Mouse (Mus musculus): ENCODE results near the gene Mrpl37. TPM values are rescaled to one million over a fixed set of nuclear protein-coding genes. Genes with fewer than 3 reads are reported as not detected.

The Mrpl37 gene
- total RNA-seq, 2 experiments from 2014 or later: 89.9 to 90.5 TPM

- intact Hi-C loops (cut with DNase I): no loop called here
Measured at GRCm38 (mm10) chr4:107072343-107072742, 5.7 kb upstream of the Mrpl37 start.

DNA sequence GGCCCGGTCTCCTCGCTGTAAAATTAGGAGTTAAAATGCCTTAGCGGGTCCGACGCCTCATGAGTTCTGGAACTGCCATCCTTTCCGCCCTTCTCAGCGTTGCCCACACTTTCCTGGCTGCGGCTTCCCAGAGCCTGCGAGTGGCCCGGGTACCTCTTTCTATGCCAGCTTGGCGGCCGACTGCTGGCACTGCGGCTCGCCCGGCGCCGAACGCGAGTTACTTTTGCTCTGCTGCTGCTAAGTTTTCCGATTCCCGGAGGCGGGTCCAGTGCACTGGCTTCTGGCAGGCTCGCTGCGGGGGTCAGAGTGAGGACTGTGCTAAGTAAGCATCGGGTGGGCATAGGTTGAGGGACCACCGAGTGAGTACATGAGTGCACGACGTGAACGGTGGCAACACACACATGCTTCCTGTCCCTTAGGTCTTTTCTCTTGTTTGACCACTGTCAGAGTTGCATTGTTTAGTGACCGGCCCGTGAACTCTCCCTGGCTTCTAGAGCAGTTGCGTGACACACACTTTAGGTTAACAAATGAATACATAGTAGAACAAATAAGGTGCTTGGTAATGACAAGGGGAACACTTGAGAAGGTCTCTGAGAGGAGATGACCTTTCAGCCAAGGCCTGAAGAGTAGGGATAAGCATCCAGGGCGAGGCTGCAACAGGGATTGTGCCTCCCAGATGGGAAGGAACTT is 628 bp upstream of the Mrpl37 start:
- intact Hi-C loops (cut with DNase I): loop anchor here (5.0 kb wide), 2 partner anchors 50 to 160 kb away; no protein-coding TSS in a partner anchor
- no peak for DNase-seq

More at GRCm38 (mm10) chr4:107072343-107072742, 5.7 kb upstream of the Mrpl37 start:
- DNase-seq: no peak

- no peak for DNase-seq
- intact Hi-C loops (cut with DNase I): loop anchor here (5.0 kb wide), 2 partner anchors 47 to 157 kb away; no protein-coding TSS in a partner anchor
Measured at GRCm38 (mm10) chr4:107064394-107065098, 2.1 kb downstream of the Mrpl37 start.

GRCm38 (mm10) chr4:107063214-107063613 is 3.5 kb downstream of the Mrpl37 start:
- intact Hi-C loops (cut with DNase I): no loop called here
- DNase-seq: no peak

- intact Hi-C loops (cut with DNase I): no loop called here
Measured at GRCm38 (mm10) chr4:107061560-107061959, 5.1 kb downstream of the Mrpl37 start.

GRCm38 (mm10) chr4:107058781-107059180 is 7.9 kb downstream of the Mrpl37 start:
- intact Hi-C loops (cut with DNase I): no loop called here
- DNase-seq: no peak

More at GRCm38 (mm10) chr4:107061560-107061959, 5.1 kb downstream of the Mrpl37 start:
- no peak for DNase-seq

DNA sequence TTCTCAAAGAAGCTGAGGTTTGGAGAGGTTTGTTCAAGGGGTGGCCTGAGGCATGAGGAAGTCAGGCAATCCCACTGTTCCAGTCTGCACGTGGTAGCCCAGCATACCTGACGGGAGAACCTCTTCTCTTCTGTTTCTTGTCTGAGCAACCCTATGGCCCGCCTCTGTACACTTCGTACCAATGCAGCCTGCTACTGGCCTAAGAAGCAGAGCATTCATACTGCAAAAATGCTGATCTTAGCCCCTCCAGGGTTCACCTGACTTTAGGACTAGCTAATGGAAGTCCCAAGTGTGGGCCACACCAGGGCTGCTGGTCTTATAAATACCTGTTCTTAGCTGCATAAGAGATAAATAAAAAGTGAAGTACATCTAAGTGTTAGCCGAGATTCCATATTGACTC is 8.3 kb downstream of the Mrpl37 start:
- DNase-seq: no peak
- intact Hi-C loops (cut with DNase I): no loop called here

DNA sequence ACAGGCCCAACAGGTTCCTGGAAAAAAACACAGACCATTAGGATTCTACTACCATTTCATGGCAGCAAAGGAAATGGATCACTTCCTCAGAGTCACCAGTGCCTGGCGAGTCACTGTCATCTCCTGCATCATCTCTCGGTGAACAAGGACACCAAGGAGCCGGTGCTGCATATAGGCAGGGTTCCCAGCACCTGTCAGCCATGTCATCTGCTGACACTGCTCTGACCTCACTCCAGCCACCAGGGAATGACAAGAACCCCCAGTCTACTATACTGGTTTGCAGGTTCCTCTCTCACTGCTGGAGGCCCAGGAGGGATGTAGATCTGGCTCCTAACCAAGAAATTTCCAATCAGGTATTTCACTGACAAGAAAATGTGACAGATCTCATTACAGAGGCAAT is 10.6 kb downstream of the Mrpl37 start:
- no peak for DNase-seq

DNA sequence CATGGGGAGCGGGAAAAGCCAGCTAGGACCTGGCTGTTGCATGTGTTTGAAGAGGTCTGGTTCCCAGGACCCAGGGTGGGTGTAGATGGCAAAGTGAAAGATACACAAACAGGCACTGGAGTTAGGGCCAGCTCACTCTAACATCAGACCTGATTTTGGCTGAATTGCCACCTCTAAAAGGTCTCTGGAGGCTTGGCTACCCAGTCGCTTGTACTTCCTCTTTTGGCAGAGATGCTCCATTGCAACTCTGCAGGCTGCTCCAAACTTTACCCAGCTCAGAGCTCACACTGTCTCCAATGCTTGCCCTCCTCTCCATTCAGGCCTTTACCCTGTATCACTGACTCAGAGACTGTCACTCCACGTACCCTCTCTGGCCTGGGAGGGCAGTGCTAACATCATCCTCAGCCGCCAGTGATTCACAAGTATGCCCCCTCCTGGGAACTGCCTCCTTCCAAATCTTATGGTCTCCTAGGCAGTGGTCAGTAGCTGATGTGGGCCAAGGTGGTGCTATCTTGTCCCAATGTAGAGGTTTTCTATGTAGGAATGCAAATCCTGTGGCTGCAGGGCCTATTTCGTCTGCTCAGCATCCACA is 13.6 kb downstream of the Mrpl37 start:
- intact Hi-C loops (cut with DNase I): no loop called here
- DNase-seq: no peak

More for the DNA sequence above, 10.6 kb downstream of the Mrpl37 start:
- intact Hi-C loops (cut with DNase I): no loop called here

DNA sequence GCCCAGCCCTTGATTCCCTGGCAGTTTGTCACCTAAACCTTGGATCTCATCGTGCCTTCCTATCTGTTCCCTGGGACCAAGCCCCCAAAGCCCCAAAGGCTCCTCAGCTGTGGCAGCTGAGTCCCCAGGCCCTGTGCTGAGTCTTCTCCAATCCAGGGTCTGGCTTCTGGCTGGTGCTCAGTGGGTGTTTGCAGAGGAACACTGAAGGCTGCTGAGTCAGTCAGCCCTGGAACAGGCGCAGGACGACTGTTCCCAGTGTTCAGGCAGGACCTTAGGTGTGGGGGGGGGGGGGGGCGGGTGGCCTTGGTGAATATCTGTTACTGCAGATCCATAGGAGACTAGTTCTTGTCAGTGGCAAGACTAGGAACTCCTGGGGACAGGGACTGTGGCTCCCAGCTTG is 14.8 kb downstream of the Mrpl37 start:
- DNase-seq: no peak
- intact Hi-C loops (cut with DNase I): no loop called here

DNA sequence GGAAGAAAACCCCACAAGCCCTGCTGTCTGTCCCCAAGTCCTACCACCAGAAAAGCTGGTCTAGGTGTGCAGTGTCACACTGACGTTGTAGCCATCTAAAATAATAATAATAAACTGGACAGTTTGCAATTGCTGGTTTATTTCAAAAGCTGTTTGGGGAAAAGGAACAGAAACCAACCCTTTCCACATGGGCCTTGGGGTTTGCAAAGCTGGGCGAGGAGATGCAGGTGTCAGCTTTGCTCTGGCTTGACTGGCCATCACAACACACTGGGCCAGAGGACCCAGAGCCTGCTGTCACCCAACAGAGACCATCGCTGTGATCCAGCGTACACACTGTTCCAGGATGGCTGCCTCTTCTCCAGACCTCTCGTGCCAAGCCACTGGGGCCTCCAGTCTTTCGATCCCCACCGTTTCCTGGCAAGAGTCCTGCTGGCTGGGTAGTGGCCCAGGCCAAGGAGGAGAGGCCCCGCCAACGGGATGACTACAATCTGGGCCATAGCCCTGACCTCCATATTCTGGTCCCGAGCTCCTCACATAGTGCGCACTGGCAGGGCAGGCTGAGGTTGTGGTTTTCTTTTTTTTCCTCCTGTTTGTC is 18.0 kb downstream of the Mrpl37 start:
- peak; percentile 78 to 88 for DNase-seq
- intact Hi-C loops (cut with DNase I): no loop called here

DNA sequence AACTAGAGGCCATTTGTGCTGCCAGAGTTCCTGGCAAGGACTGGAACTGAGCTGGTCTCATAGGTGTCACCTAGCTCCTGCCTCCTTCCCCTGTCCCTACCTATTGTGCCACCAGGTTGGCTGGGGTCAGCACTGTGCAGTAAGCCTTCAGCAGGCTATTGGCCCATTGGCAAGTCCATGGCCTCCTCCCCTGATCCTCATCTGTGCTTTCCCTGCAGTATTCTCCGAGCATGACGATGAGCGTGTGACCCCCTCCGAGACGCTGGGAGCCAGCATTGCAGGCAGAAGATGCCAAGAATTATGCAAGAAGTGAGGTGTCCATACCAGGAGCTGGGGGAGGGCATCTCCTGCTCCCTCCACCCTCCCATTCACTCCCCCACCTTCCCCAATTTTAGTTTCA is 18.9 kb downstream of the Mrpl37 start:
- intact Hi-C loops (cut with DNase I): no loop called here
- no peak for DNase-seq

- intact Hi-C loops (cut with DNase I): no loop called here
- no peak for DNase-seq
Measured at GRCm38 (mm10) chr4:107045188-107045587, 21.5 kb downstream of the Mrpl37 start.

DNA sequence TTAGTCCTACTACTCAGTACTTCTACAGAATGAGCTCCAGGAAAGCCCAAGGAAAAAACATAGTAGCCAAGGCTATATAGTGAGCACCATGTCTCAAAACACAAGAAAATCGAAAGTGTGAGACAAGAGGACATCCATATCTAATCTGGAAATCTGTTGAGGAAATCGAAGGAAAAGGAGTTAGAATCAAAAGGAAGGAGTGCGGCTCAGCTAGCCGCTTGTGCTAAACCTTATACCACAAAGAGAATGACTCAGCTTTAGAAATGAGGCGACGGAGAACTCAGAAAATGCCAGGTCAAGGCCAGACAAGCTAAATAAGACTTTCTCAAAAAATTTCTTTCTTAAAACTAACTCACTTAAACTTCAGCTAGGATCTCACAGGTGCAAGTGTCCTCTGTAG is 24.4 kb downstream of the Mrpl37 start:
- intact Hi-C loops (cut with DNase I): no loop called here
- DNase-seq: no peak

DNA sequence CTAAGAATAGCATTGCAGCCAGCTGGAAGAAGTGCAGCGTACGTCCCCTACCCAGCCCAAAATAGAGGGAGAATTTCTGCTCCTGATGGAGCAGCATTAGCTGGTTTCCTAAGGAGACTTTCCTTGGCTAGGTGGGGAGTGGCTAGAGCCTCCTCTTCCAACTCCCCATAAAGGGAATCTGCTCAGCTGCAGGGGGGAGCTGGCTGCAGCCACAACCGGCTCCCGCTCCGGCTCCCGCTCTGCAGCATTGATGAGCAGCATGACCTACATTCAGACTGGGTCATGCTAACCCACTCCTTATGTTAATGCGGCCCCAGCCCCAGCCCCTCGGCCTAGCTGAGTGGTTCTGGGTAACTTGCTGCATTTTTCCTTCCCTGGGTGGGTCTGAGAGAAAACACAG is 27.4 kb downstream of the Mrpl37 start:
- intact Hi-C loops (cut with DNase I): no loop called here
- no peak for DNase-seq

DNA sequence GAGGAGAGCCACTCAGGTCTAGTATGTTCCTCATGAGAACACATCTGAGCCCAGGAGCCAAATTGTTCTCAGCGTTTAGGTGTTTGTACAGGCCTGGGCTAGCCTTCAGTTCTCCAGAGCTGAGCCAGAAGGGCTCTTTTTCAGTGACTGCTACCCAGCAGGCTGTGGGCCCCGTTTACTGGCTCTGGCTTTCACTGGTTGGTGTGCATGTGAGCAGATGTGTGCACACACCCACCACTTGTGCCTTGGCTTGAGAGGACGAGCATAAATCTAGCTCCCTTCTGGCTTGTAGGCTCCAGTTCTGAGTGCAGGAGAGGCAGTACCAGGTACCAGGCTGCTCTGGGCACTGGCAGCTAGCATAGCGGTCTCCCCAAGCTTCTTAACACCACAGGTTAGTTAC is 28.4 kb downstream of the Mrpl37 start:
- intact Hi-C loops (cut with DNase I): no loop called here
- DNase-seq: no peak

GRCm38 (mm10) chr4:107036985-107037384 is 29.7 kb downstream of the Mrpl37 start:
- intact Hi-C loops (cut with DNase I): no loop called here
- no peak for DNase-seq

- no peak for DNase-seq
- intact Hi-C loops (cut with DNase I): no loop called here
Measured at GRCm38 (mm10) chr4:107035689-107036088, 31.0 kb downstream of the Mrpl37 start.

DNA sequence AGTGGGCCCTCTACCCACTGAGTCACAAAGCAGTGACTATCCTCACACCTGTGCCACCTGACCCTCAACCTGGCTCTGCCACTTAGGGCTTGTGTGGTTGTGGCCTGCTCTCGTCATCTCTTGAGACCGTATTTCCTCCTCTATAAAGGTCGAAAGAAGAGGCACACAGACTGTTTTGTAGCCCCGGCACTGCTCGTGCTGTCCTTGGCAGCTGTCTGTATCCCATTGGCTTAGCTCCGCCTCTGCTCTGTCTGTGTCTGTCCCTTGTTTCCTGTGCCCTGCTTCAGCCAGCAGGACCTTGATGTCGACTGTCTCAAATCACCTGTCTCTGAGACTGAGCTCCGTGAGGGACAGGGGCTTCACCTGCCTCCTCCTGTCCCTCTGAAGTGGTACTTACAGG is 40.2 kb downstream of the Mrpl37 start:
- no peak for DNase-seq

DNA sequence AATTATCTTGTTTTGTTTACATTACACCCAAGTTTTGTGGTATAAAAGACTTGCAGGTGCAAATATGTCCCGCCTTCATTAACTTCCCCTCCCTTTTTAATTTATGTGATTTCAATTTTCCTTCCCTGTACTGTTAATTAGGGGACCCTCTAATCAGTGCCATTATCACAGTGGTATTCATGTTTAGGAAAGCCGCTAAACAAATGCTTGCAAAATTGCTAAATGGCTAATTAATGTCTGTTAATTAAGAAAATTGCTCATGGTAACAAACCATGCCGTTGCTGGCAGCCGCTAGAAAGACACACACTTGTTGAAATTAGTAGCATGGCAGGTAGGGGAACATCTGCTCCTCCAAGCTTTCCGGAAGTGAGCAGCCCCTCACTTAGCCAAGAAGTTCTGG is 41.3 kb downstream of the Mrpl37 start:
- intact Hi-C loops (cut with DNase I): no loop called here
- no peak for DNase-seq

More for the DNA sequence above, 40.2 kb downstream of the Mrpl37 start:
- intact Hi-C loops (cut with DNase I): no loop called here

GRCm38 (mm10) chr4:107024899-107025298 is 41.8 kb downstream of the Mrpl37 start:
- intact Hi-C loops (cut with DNase I): no loop called here
- DNase-seq: no peak

All from gastrocnemius, postnatal 36 days (tissue).